Mouse (Mus musculus): Measurements from ENCODE around the gene Nod1.

Nod1 gene

GRCm38 (mm10) chr6:54934930-54935329, 37.5 kb downstream of the Nod1 start:
- DNase-seq: no peak

- DNase-seq: no peak
Observed at GRCm38 (mm10) chr6:54934313-54934712, 38.1 kb downstream of the Nod1 start.

- no peak for DNase-seq
Observed at GRCm38 (mm10) chr6:54933866-54934265, 38.5 kb downstream of the Nod1 start.

- no peak for DNase-seq
Observed at GRCm38 (mm10) chr6:54933216-54933615, 39.2 kb downstream of the Nod1 start.

GRCm38 (mm10) chr6:54932526-54932925, 39.9 kb downstream of the Nod1 start:
- no peak for DNase-seq

GRCm38 (mm10) chr6:54931641-54932040, 40.8 kb downstream of the Nod1 start:
- no peak for DNase-seq

GRCm38 (mm10) chr6:54927946-54928345, 44.5 kb downstream of the Nod1 start:
- DNase-seq: no peak

GRCm38 (mm10) chr6:54926899-54927298, 45.5 kb downstream of the Nod1 start:
- DNase-seq: no peak

- no peak for DNase-seq
Observed at GRCm38 (mm10) chr6:54925736-54926440, 46.5 kb downstream of the Nod1 start.

GRCm38 (mm10) chr6:54924538-54924937, 47.9 kb downstream of the Nod1 start:
- no peak for DNase-seq

GRCm38 (mm10) chr6:54918521-54918920, 53.9 kb downstream of the Nod1 start:
- DNase-seq: no peak

GRCm38 (mm10) chr6:54917523-54917922, 54.9 kb downstream of the Nod1 start:
- peak; percentile 70 to 78 for DNase-seq

- DNase-seq: no peak
Observed at GRCm38 (mm10) chr6:54916941-54917340, 55.5 kb downstream of the Nod1 start.

GRCm38 (mm10) chr6:54916163-54916562, 56.2 kb downstream of the Nod1 start:
- no peak for DNase-seq

- DNase-seq: no peak
Observed at GRCm38 (mm10) chr6:54914977-54915376, 57.4 kb downstream of the Nod1 start.

- peak in 1 of 2 experiments; percentile 16 for DNase-seq
Observed at GRCm38 (mm10) chr6:54906053-54907040, 66.1 kb downstream of the Nod1 start.

GRCm38 (mm10) chr6:54902547-54902946, 69.9 kb downstream of the Nod1 start:
- no peak for DNase-seq

GRCm38 (mm10) chr6:54900256-54900655, 72.2 kb downstream of the Nod1 start:
- DNase-seq: no peak

- no peak for DNase-seq
Observed at GRCm38 (mm10) chr6:54891384-54891783, 81.0 kb downstream of the Nod1 start.

GRCm38 (mm10) chr6:54890221-54890620, 82.2 kb downstream of the Nod1 start:
- no peak for DNase-seq

GRCm38 (mm10) chr6:54886195-54886594, 86.2 kb downstream of the Nod1 start:
- DNase-seq: no peak

GRCm38 (mm10) chr6:54883424-54883823, 89.0 kb downstream of the Nod1 start:
- DNase-seq: no peak

- DNase-seq: no peak
Observed at GRCm38 (mm10) chr6:54880086-54880485, 92.3 kb downstream of the Nod1 start.

- DNase-seq: no peak
Observed at GRCm38 (mm10) chr6:54878546-54878945, 93.9 kb downstream of the Nod1 start.

Measured in kidney, postnatal 4 days (tissue).